Mouse (Mus musculus) liver, adult 2 months (tissue): ENCODE data around the gene Rab5c. TPM values are rescaled to one million over a fixed set of nuclear protein-coding genes. Genes with fewer than 3 reads are reported as not detected.

ENCODE experiments used
- DNase-seq: peaks from one replicate; pipeline ENCODE4 v3.0.0-alpha.2; 2011; ENCODE audit warnings: low read depth, low spot score; ENCODE audit errors: extremely low read depth
- H3K27ac ChIP-seq: fragments of 200-500 bp; replicated peaks from 2 replicates; pipeline ENCODE4 v1.5.1; 2012; ENCODE audit warnings: low read depth, mild to moderate bottlenecking, control low read depth, inconsistent platforms, low read length; ENCODE audit not compliant: insufficient read depth
- H3K27me3 ChIP-seq: fragments of 200-500 bp; 2 replicates; pipeline ENCODE4 v1.6.1; 2012; ENCODE audit warnings: mild to moderate bottlenecking, moderate library complexity, low read length, inconsistent platforms; ENCODE audit not compliant: control insufficient read depth, insufficient read depth
- H3K36me3 ChIP-seq: fragments of 200-500 bp; 2 replicates; pipeline ENCODE4 v1.6.1; 2012; ENCODE audit warnings: low read length, inconsistent platforms; ENCODE audit not compliant: control insufficient read depth, insufficient read depth
- H3K4me1 ChIP-seq: fragments of 200-500 bp; 2 replicates; pipeline ENCODE4 v1.6.1; 2011; ENCODE audit warnings: low read length; ENCODE audit not compliant: control insufficient read depth, insufficient read depth
- H3K4me3 ChIP-seq: fragments of 200-500 bp; 2 replicates; pipeline ENCODE4 v1.5.1; 2011; ENCODE audit warnings: low read depth, mild to moderate bottlenecking, control low read depth, low read length, moderate library complexity; ENCODE audit not compliant: insufficient read depth
- H3K79me2 ChIP-seq: fragments of 200-500 bp; 2 replicates; pipeline ENCODE4 v1.6.1; 2012; ENCODE audit warnings: inconsistent platforms, mild to moderate bottlenecking, low read length, moderate library complexity; ENCODE audit not compliant: control insufficient read depth, insufficient read depth
- H3K9ac ChIP-seq: fragments of 200-500 bp; 2 replicates; pipeline ENCODE4 v1.6.1; 2012; ENCODE audit warnings: low read depth, mild to moderate bottlenecking, control low read depth, inconsistent platforms, low read length
- CTCF ChIP-seq: fragments of 200-500 bp; IDR thresholded peaks from 2 replicates; pipeline ENCODE4 v1.5.1; 2011; ENCODE audit warnings: low read depth, low read length, control low read depth
- POLR2A ChIP-seq: fragments of 200-500 bp; IDR thresholded peaks from 2 replicates; pipeline ENCODE4 v1.6.1; 2011; ENCODE audit warnings: low read length, control low read depth; ENCODE audit not compliant: insufficient read depth; ENCODE audit errors: extremely low read depth
- WGBS: fragments of 180-500 bp; shearing (Covaris S2); methylation state at CpG from one replicate; pipeline ENCODE4 v1.1.7; 2018; 5-methylcytosine and 5-hydroxymethylcytosine counted together
- polyA plus RNA-seq: library from polyadenylated mRNA; depleted of rRNA; stranded (reverse); fragments of >200 nt; gene quantifications from 2 replicates; pipeline ENCODE4 v1.2.3, GENCODE M21; 2012
- total RNA-seq: library from RNA; depleted of rRNA; stranded (reverse); fragments of >200 nt; gene quantifications from 2 replicates; pipeline ENCODE4 v1.2.3, GENCODE M21; 2014

Rab5c gene
- total and polyA plus RNA-seq, 2 experiments, result 71.3 to 149 TPM

DNA sequence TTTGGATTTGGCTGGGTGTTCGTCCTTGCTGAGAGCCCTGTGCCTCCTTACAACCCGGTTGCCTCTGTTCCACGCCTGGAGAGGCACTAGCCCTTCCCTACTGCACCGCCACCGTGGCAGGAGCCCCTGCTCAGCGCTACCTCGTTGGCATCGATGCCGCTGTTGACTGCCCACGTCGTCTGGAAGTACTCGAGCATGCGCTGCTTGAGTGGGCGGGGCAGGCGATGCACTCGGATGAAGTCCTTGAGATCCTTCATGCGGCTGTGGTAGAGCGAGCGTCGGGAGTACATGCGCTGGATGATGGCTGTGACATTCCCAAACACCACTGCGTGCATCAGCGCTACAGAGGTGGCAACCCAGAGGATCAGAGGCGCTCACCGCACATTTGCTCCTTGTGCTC lies 11.5 kb upstream of the Rab5c start:
- no peak for TF ChIP-seq POLR2A
- no peak for TF ChIP-seq CTCF
- DNase-seq, result no peak
- Histone ChIP-seq H3K9ac (no peak overlapping the region), H3K79me2 (no peaks in the 10 kb centered on the region), H3K27me3 (no peaks in the 10 kb centered on the region), H3K27ac (no peak overlapping the region), H3K4me1 (0 out of 2 replicates have a peak, but pooled peaks cover 3% of the 10 kb centered on the region), H3K36me3 (no peaks in the 10 kb centered on the region), H3K4me3 (no peak overlapping the region)
- 45% methylated on average over 25 of the region's 25 CpGs for WGBS

DNA sequence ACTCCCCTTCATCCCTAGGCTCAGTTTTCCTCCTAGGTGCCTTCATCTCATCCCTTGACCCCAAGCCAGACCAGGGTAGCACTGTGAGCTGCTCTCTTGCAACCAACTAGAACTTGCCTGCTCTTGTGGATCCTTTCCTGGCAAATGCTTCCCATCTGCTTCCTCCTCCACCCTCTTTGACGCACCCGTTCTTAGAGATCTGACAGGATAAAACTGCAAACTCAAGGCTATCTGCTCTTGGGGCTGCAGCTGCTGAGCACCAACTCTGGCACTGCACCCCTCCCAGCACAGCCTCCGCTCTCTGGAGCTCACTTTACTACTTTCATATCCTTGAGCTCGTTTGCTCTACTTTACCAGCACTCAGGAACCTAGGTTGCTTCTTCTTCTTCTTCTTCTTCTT lies 10.6 kb upstream of the Rab5c start:
- H3K4me3 ChIP-seq, result no peak overlapping the region
- H3K9ac ChIP-seq, result no peak overlapping the region
- H3K4me1 ChIP-seq, result 0 out of 2 replicates have a peak, but pooled peaks cover 3% of the 10 kb centered on the region
- H3K27me3 ChIP-seq, result no peaks in the 10 kb centered on the region
- H3K36me3 ChIP-seq, result no peaks in the 10 kb centered on the region
- DNase-seq, result no peak
- 81% methylated on average over 4 of the region's 4 CpGs for WGBS
- H3K27ac ChIP-seq, result no peak overlapping the region
- H3K79me2 ChIP-seq, result no peaks in the 10 kb centered on the region
- TF ChIP-seq CTCF (no peak), POLR2A (no peak)

DNA sequence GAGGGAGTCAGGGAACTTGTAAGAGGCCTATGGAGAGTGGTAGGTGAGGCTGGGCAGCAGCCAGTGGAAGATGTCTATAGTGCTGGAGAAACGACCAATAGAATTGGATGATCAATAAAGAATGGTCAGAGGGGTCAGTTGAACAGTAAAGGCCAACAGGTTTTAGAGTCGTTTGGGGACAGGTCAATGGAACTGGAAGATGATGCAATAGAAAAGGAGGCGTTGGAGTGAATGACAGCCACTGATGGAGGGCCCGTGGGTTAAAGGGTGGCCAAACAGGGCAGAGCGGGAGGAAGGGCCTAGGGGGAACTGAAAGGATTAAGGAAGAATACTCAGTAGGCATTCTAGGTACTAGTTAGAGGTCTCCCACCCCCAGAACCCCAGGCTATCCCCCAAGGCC lies 9.1 kb upstream of the Rab5c start:
- DNase-seq, result peak; percentile 79
- Histone ChIP-seq H3K79me2 (no peaks in the 10 kb centered on the region), H3K4me3 (no peak overlapping the region), H3K4me1 (0 out of 2 replicates have a peak, but pooled peaks cover 3% of the 10 kb centered on the region), H3K27me3 (no peaks in the 10 kb centered on the region), H3K9ac (no peak overlapping the region), H3K27ac (no peak overlapping the region), H3K36me3 (no peaks in the 10 kb centered on the region)
- WGBS, result 17% methylated on average over 5 of the region's 5 CpGs
- TF ChIP-seq CTCF, result no peak
- TF ChIP-seq POLR2A, result no peak

DNA sequence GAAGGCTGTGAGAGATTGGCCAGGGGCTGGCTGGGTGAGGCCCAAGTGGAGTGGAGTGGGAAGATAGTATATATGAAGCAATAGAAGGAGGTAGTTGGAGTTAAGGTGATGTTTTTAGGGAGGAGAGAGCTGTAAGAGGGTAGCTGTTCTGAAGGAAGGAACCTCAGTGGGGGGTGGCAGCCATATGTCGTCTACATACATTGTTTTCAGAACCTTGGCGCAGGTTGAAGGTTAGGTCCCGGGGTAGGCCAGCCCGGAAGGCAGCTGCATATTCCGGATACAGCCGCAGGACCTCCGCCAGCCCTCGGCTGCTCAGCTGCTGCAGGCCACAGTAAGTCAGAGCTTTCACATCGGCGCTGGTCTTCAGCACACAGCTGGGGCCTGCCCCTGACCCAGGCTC lies 8.5 kb upstream of the Rab5c start:
- H3K4me3 ChIP-seq, result no peak overlapping the region
- TF ChIP-seq POLR2A (no peak), CTCF (no peak)
- H3K4me1 ChIP-seq, result 0 out of 2 replicates have a peak, but pooled peaks cover 3% of the 10 kb centered on the region
- no peaks in the 10 kb centered on the region for H3K79me2 ChIP-seq
- H3K36me3 ChIP-seq, result no peaks in the 10 kb centered on the region
- H3K9ac ChIP-seq, result no peak overlapping the region
- no peak overlapping the region for H3K27ac ChIP-seq
- no peaks in the 10 kb centered on the region for H3K27me3 ChIP-seq
- 81% methylated on average over 10 of the region's 10 CpGs for WGBS
- no peak for DNase-seq

DNA sequence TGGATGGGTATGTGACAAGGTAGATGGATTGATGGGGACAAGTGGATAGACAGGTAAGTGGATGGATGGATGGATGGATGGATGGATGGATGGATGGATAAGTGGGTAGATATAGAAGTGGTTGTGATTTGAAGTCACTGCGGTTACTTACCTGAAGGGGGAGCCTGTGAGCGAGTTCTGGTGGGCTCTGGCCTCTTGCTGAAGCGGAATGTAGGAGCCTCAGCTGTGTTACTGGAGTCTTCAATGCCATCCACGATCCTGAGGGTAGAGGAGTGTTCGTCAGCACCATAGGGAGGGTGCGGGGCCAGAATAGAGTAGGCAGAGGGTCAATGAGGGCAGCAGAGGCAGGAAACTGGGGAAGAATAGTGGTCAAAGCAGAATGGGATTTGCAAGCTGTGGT lies 7.1 kb upstream of the Rab5c start:
- 30% methylated on average over 6 of the region's 6 CpGs for WGBS
- Histone ChIP-seq H3K9ac (no peak overlapping the region), H3K4me1 (0 out of 2 replicates have a peak, but pooled peaks cover 3% of the 10 kb centered on the region), H3K27me3 (no peaks in the 10 kb centered on the region), H3K79me2 (no peaks in the 10 kb centered on the region), H3K36me3 (no peaks in the 10 kb centered on the region), H3K27ac (no peak overlapping the region), H3K4me3 (no peak overlapping the region)
- DNase-seq, result peak; percentile 21
- TF ChIP-seq CTCF, result peak; percentile 71
- no peak for TF ChIP-seq POLR2A

DNA sequence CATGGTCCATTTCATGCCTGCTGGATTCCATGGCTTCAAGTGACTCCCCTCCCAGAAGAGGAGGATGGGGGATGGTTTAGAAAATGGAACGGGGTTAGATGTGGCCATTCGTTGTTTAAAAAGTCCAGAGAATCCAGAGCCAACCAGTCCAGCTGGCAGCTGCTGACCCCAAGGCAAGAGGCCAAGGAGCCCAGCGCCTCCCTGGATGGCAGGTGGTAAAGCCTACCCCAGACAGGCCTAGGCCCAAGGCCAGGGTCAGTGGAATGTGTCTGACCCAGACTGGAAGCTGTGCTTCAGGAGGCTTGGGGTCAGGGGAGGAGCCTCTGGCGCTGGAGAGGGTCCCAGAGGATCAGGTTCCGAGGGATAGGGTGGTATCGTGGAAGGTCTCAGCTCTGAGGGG lies 3.3 kb upstream of the Rab5c start:
- H3K4me3 ChIP-seq, result no peak overlapping the region
- peaks cover 14% of the 10 kb centered on the region for H3K79me2 ChIP-seq
- no peaks in the 10 kb centered on the region for H3K36me3 ChIP-seq
- WGBS, result 65% methylated on average over 6 of the region's 6 CpGs
- H3K27ac ChIP-seq, result no peak overlapping the region
- peaks cover 8% of the 10 kb centered on the region for H3K4me1 ChIP-seq
- TF ChIP-seq CTCF (no peak), POLR2A (no peak)
- no peaks in the 10 kb centered on the region for H3K27me3 ChIP-seq
- DNase-seq, result no peak
- no peak overlapping the region for H3K9ac ChIP-seq
